Mouse (Mus musculus): ENCODE data around the gene Fcna.

GRCm38 (mm10) chr2:25598749-25599148 lies 29.1 kb downstream of the Fcna start:
- TF ChIP-seq CTCF (IDR thresholded peaks at IDR 0.05; ENCODE audit: low read depth, low read length) (no peak), EP300 (IDR thresholded peaks at IDR 0.05; ENCODE audit: insufficient read depth, low read depth, low read length) (no peak)
